Mouse (Mus musculus): ENCODE data around the gene Slc38a10. TPM values are rescaled to one million over a fixed set of nuclear protein-coding genes. Genes with fewer than 3 reads are reported as not detected.

The Slc38a10 gene
- polyA plus RNA-seq, 1 experiment from 2014 or later, result 78.8 TPM

DNA sequence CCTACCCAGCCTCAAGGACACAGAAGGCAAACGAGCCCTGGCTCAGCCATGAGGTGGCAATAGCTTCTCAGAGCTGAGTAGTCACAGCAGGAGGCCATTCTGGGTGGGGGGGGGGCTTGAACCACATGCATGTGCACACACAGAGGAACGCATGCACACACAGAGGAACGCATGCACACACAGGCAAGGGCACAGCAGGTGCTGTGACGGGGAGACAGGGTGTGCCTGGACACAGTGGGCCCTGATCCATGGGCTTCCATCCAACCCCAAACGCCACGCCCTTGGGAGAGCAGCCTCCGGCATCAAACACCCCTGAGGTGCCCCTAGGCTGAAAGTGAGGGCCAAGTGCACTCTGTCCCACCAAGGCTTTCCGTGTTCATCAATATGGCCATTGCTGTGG lies 15.0 kb downstream of the Slc38a10 start:
- H3K4me2 ChIP-seq (ENCODE audit: low read depth, low read length), result no peak overlapping the region
- H3K9ac ChIP-seq (replicated peaks; ENCODE audit: low read depth, low read length), result no peak overlapping the region
- H3K36me3 ChIP-seq (ENCODE audit: control insufficient read depth, insufficient read depth, low read length), result peaks cover 6% of the 10 kb centered on the region; the same call in 1 of the 2 replicates
- no peak overlapping the region for H3K27ac ChIP-seq (ENCODE audit: low read depth, low read length)
- ATAC-seq (ENCODE audit: low read depth), result no peak
- H3K4me1 ChIP-seq (ENCODE audit: control insufficient read depth, insufficient read depth, low read length), result peaks cover 3% of the 10 kb centered on the region; the same call in 1 of the 2 replicates
- no peak overlapping the region for H3K4me3 ChIP-seq (ENCODE audit: low read depth, low read length)
- H3K9me3 ChIP-seq (ENCODE audit: control insufficient read depth, low read length), result no peaks in the 10 kb centered on the region
- H3K27me3 ChIP-seq (ENCODE audit: control insufficient read depth, insufficient read depth, low read length), result no peaks in the 10 kb centered on the region
- 81% methylated on average over 8 of the region's 8 CpGs for WGBS

DNA sequence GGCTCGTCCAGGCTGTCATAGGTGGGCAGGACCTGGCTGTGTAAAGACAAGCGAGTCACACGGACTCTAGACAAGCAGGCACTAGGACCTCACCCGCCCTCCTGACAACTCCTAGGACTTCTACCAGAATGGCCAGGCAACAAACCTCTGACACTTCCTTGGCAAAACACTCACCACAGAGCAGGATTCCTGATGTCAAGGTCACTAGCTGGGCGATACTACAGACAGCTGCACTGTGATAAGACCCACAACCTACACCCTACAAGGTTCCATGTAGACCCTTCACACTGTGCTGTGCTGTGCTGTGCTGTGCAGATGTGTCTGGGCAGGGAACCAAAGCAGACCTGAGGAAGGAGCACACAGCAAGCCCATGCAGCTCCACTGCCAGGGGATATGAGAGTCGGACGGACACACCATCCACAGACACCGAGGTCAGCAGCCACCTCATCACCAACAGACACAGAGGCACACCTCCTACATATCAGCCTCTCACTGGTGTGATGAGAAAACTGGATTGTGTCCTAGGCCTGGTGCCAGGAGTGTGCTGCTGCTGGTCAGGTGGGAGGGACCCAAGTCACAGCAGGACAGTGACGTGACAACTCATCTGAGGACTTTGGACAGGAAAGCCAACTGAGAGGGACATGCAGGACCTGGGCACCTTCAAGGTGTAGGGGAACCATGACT lies 16.2 kb downstream of the Slc38a10 start:
- no peak overlapping the region for H3K4me2 ChIP-seq (ENCODE audit: low read depth, low read length)
- 94% methylated on average over 9 of the region's 9 CpGs for WGBS
- no peak overlapping the region for H3K4me3 ChIP-seq (ENCODE audit: low read depth, low read length)
- H3K27me3 ChIP-seq (ENCODE audit: control insufficient read depth, insufficient read depth, low read length), result no peaks in the 10 kb centered on the region
- peaks cover 6% of the 10 kb centered on the region; the same call in 1 of the 2 replicates for H3K36me3 ChIP-seq (ENCODE audit: control insufficient read depth, insufficient read depth, low read length)
- peaks cover 3% of the 10 kb centered on the region; the same call in 1 of the 2 replicates for H3K4me1 ChIP-seq (ENCODE audit: control insufficient read depth, insufficient read depth, low read length)
- ATAC-seq (ENCODE audit: low read depth), result no peak
- no peak overlapping the region for H3K27ac ChIP-seq (ENCODE audit: low read depth, low read length)
- H3K9ac ChIP-seq (replicated peaks; ENCODE audit: low read depth, low read length), result no peak overlapping the region
- H3K9me3 ChIP-seq (ENCODE audit: control insufficient read depth, low read length), result no peaks in the 10 kb centered on the region

DNA sequence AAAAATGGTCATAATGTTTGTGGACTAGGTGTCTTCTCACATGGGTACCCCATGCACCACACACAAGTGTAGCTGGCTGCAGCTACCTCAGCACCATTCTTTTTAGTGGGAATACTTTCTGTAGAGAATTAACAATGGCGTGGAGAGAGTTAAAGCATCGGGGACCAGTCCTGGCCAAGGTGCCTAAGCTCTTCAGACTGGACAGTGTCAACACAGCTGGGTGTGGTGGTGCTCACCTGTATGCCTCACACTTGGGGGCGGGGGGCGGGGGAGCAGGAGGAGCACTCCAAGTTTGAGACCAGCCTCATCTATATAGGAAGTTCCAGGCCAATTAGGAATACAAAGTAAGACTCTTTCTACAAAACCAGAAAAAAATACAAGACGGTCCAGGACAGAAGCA lies 17.0 kb downstream of the Slc38a10 start:
- Histone ChIP-seq H3K36me3 (ENCODE audit: control insufficient read depth, insufficient read depth, low read length) (peaks cover 6% of the 10 kb centered on the region; the same call in 1 of the 2 replicates), H3K4me1 (ENCODE audit: control insufficient read depth, insufficient read depth, low read length) (peaks cover 3% of the 10 kb centered on the region; the same call in 1 of the 2 replicates), H3K9me3 (ENCODE audit: control insufficient read depth, low read length) (no peaks in the 10 kb centered on the region), H3K9ac (replicated peaks; ENCODE audit: low read depth, low read length) (no peak overlapping the region), H3K27ac (ENCODE audit: low read depth, low read length) (no peak overlapping the region), H3K27me3 (ENCODE audit: control insufficient read depth, insufficient read depth, low read length) (no peaks in the 10 kb centered on the region), H3K4me3 (ENCODE audit: low read depth, low read length) (no peak overlapping the region), H3K4me2 (ENCODE audit: low read depth, low read length) (no peak overlapping the region)
- no peak for ATAC-seq (ENCODE audit: low read depth)
- WGBS, result 96% methylated on average over 5 of the region's 5 CpGs

DNA sequence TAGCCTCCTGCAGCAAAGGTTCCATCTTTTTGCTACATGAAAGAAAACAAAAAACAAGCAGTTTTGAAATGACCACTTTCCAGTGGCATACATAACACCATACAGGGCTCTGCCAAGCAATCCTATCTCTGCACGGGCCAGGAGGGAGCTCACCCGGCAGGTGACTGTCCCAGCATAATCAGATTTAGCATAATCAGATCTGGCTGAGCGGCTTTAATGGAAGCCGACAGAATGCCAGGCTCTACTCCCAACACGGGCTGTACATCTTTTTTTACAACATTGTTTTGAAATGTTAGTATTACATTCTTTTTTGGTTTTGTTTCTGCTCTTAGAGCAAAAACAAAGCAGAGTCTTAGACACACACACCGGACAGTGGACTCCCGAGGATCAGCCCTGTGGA lies 21.9 kb downstream of the Slc38a10 start:
- H3K9ac ChIP-seq (replicated peaks; ENCODE audit: low read depth, low read length), result no peak overlapping the region
- H3K27me3 ChIP-seq (ENCODE audit: control insufficient read depth, insufficient read depth, low read length), result no peaks in the 10 kb centered on the region
- 78% methylated on average over 7 of the region's 7 CpGs for WGBS
- H3K27ac ChIP-seq (ENCODE audit: low read depth, low read length), result no peak overlapping the region
- ATAC-seq (ENCODE audit: low read depth), result no peak
- H3K4me2 ChIP-seq (ENCODE audit: low read depth, low read length), result no peak overlapping the region
- no peak overlapping the region for H3K4me3 ChIP-seq (ENCODE audit: low read depth, low read length)
- H3K36me3 ChIP-seq (ENCODE audit: control insufficient read depth, insufficient read depth, low read length), result peaks cover 26% of the 10 kb centered on the region; the same call in 1 of the 2 replicates
- H3K4me1 ChIP-seq (ENCODE audit: control insufficient read depth, insufficient read depth, low read length), result no peaks in the 10 kb centered on the region
- H3K9me3 ChIP-seq (ENCODE audit: control insufficient read depth, low read length), result no peaks in the 10 kb centered on the region

DNA sequence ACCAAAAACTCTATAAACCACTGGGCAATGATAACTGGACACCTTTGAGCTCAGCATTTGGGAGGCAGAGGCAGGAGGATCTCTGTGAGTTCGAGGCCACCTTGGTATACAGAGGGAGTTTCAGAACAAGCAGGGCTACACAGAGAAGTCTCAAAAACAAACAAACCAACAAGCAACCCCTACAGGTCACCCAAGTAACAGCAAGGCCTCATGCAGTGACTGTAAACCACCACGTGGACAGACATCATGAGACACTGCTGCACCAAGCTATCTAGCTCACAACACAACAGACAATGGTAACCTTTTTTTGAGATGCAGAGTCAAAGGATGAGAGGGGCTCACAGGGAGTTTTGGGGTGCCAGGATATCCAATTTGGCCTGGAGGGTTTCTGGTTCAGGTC lies 24.3 kb downstream of the Slc38a10 start:
- H3K27me3 ChIP-seq (ENCODE audit: control insufficient read depth, insufficient read depth, low read length), result no peaks in the 10 kb centered on the region
- no peaks in the 10 kb centered on the region for H3K9me3 ChIP-seq (ENCODE audit: control insufficient read depth, low read length)
- WGBS, result 92% methylated on average over 2 of the region's 2 CpGs
- H3K4me3 ChIP-seq (ENCODE audit: low read depth, low read length), result no peak overlapping the region
- no peak for ATAC-seq (ENCODE audit: low read depth)
- H3K27ac ChIP-seq (ENCODE audit: low read depth, low read length), result no peak overlapping the region
- peaks cover 21% of the 10 kb centered on the region; the same call in 1 of the 2 replicates for H3K36me3 ChIP-seq (ENCODE audit: control insufficient read depth, insufficient read depth, low read length)
- no peak overlapping the region for H3K9ac ChIP-seq (replicated peaks; ENCODE audit: low read depth, low read length)
- no peaks in the 10 kb centered on the region for H3K4me1 ChIP-seq (ENCODE audit: control insufficient read depth, insufficient read depth, low read length)
- H3K4me2 ChIP-seq (ENCODE audit: low read depth, low read length), result no peak overlapping the region

DNA sequence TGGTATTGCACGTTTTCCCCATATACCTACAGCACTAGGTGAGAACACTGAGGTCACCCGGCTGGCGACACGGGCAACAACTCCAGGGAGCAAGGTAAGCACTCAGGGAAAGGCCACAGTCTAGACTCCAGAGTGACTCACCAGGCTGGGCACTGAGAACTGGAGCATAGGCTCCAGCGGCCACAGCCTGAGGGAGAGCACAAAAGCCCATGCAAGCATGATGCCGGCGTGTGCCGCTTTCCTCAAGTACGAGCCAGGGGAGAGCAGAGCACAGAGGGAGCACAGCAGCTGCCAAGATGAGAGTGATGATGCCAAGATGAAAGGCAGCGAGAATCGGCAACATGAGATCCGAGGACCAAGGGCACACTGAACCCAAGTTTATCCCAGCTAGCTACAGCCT lies 29.0 kb downstream of the Slc38a10 start:
- H3K9ac ChIP-seq (replicated peaks; ENCODE audit: low read depth, low read length), result no peak overlapping the region
- H3K27me3 ChIP-seq (ENCODE audit: control insufficient read depth, insufficient read depth, low read length), result no peaks in the 10 kb centered on the region
- peaks cover 7% of the 10 kb centered on the region; the same call in 1 of the 2 replicates for H3K4me1 ChIP-seq (ENCODE audit: control insufficient read depth, insufficient read depth, low read length)
- H3K9me3 ChIP-seq (ENCODE audit: control insufficient read depth, low read length), result no peaks in the 10 kb centered on the region
- peaks cover 6% of the 10 kb centered on the region; the same call in 1 of the 2 replicates for H3K36me3 ChIP-seq (ENCODE audit: control insufficient read depth, insufficient read depth, low read length)
- 86% methylated on average over 12 of the region's 12 CpGs for WGBS
- no peak overlapping the region for H3K4me2 ChIP-seq (ENCODE audit: low read depth, low read length)
- no peak overlapping the region for H3K27ac ChIP-seq (ENCODE audit: low read depth, low read length)
- no peak overlapping the region for H3K4me3 ChIP-seq (ENCODE audit: low read depth, low read length)
- no peak for ATAC-seq (ENCODE audit: low read depth)

DNA sequence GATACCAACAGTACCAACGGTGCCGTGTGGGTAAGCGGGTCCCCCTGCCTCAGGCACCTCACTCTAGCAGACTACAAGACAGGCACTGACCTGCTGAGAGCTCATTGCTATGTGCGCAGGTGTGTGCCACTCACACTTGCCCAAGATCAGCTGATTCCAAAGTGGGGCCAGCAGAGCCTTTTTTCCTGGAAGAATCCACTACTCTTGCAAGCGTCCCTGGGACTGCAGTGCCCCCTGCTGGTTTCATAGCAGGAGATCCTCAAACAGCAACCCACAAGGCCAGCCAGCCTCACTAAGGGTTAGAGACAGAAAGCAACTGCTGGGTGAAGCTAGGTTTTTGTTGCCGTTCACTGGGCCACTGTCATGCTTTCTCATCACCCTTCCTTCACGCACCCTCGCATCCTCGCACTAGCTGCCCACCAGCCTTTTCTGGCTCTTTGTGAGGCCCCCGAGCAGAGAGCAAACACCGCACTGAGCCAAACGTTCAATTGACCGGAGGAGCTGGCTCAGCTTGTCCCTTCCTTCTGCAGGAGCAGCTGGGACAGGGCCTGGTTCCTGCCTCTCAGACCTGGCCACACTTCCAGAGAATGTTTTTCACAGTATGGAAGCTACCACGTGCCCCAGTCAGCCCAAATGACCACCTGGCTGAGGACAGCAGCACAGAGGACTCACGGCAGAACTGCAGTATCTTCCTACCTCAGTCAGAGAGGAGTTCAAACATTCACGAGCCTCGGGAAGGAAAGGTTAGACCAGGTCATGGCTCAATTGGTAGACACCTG lies 30.3 kb downstream of the Slc38a10 start:
- Histone ChIP-seq H3K27me3 (ENCODE audit: control insufficient read depth, insufficient read depth, low read length) (no peaks in the 10 kb centered on the region), H3K9me3 (ENCODE audit: control insufficient read depth, low read length) (no peaks in the 10 kb centered on the region), H3K4me2 (ENCODE audit: low read depth, low read length) (no peak overlapping the region), H3K27ac (ENCODE audit: low read depth, low read length) (0 out of 2 replicates have a peak overlapping the region, but pooled peaks have one; percentile 22), H3K4me1 (ENCODE audit: control insufficient read depth, insufficient read depth, low read length) (peaks cover 7% of the 10 kb centered on the region; the same call in 1 of the 2 replicates), H3K4me3 (ENCODE audit: low read depth, low read length) (no peak overlapping the region), H3K9ac (replicated peaks; ENCODE audit: low read depth, low read length) (no peak overlapping the region), H3K36me3 (ENCODE audit: control insufficient read depth, insufficient read depth, low read length) (peaks cover 2% of the 10 kb centered on the region; the same call in 1 of the 2 replicates)
- ATAC-seq (ENCODE audit: low read depth), result 0 out of 2 replicates have a peak, but pooled peaks have one; percentile 28
- WGBS, result 87% methylated on average over 17 of the region's 17 CpGs

DNA sequence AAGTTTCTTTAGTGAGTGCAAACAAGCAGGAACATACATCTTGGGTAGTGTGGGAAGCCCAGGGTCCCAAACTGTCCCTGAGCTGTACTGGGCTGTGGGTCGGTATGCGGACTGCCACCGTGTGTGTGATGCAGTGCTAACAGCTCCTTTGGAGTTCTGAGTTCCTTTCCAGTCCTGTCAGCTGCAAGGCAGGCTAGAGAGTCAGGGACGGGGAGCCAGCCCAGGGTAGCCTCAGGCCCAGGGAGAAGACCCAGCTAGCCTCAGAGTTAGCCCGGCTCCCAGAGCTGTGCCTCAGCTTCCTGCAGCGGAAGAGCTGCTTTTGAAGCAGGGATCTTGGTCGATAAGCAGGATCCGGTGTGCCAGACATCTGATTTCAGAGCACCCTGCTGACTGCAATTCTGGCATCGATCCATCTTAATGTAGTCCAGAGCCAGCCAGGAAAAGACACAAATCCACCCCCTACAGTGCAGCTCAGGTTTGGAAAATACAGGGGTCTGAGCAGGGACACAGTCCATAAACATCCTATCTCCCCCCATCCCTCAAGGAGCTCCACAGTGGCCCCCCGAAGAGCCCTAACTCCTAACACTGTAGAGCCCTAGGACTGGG lies 31.1 kb downstream of the Slc38a10 start:
- no peak overlapping the region for H3K4me3 ChIP-seq (ENCODE audit: low read depth, low read length)
- H3K9me3 ChIP-seq (ENCODE audit: control insufficient read depth, low read length), result no peaks in the 10 kb centered on the region
- ATAC-seq (ENCODE audit: low read depth), result no peak
- WGBS, result 60% methylated on average over 10 of the region's 10 CpGs
- H3K27ac ChIP-seq (ENCODE audit: low read depth, low read length), result peak overlapping the region; percentile 52; the same call in 1 of the 2 replicates
- no peaks in the 10 kb centered on the region for H3K36me3 ChIP-seq (ENCODE audit: control insufficient read depth, insufficient read depth, low read length)
- no peaks in the 10 kb centered on the region for H3K27me3 ChIP-seq (ENCODE audit: control insufficient read depth, insufficient read depth, low read length)
- no peak overlapping the region for H3K4me2 ChIP-seq (ENCODE audit: low read depth, low read length)
- H3K4me1 ChIP-seq (ENCODE audit: control insufficient read depth, insufficient read depth, low read length), result peaks cover 7% of the 10 kb centered on the region; the same call in 1 of the 2 replicates
- H3K9ac ChIP-seq (replicated peaks; ENCODE audit: low read depth, low read length), result no peak overlapping the region

Data from neural tube, embryonic 14.5 days (tissue).